Mouse (Mus musculus) ES-E14 (cell line): ENCODE results near the gene Mctp1. TPM values are rescaled to one million over a fixed set of nuclear protein-coding genes. Genes with fewer than 3 reads are reported as not detected.
"Not testable (repeated sequence)": the region's sequence is repeated elsewhere in the genome, so short reads cannot be mapped to it uniquely, and the experiment has no call there.

Experiments used
- DNase-seq: peaks from one replicate; pipeline ENCODE4 v3.0.0-alpha.2; 2013; ENCODE audit warnings: low read depth, low spot score
- H3K27ac ChIP-seq: 2 replicates; pipeline ENCODE4 v1.5.1; 2012; ENCODE audit warnings: low read depth, mild to moderate bottlenecking, low read length, moderate library complexity, mixed read lengths; ENCODE audit not compliant: poor library complexity, insufficient read depth, severe bottlenecking
- H3K36me3 ChIP-seq: 2 replicates; pipeline ENCODE4 v1.6.1; 2012; ENCODE audit warnings: mild to moderate bottlenecking, low read length, moderate library complexity, mixed read lengths; ENCODE audit not compliant: control insufficient read depth, poor library complexity, insufficient read depth, severe bottlenecking
- H3K4me1 ChIP-seq, 2 experiments: fragments of 150-350 bp in 1 of 2; sonication (generic) in 1 of 2; 2 replicates each; pipeline ENCODE4 v1.6.1; 2012; ENCODE audit warnings: low read length in 2 of 2, mild to moderate bottlenecking in 1 of 2, mixed read lengths in 1 of 2; ENCODE audit not compliant: control insufficient read depth in 2 of 2, insufficient read depth in 2 of 2, poor library complexity in 1 of 2
- H3K4me3 ChIP-seq, 2 experiments: fragments of 150-350 bp in 1 of 2; sonication (generic) in 1 of 2; 2 replicates each; pipeline ENCODE4 v1.5.1; 2012; ENCODE audit warnings: low read length in 2 of 2, low read depth in 1 of 2, mild to moderate bottlenecking in 1 of 2, mixed read lengths in 1 of 2; ENCODE audit not compliant: insufficient read depth in 1 of 2, poor library complexity in 1 of 2, severe bottlenecking in 1 of 2
- H3K9ac ChIP-seq: 2 replicates; pipeline ENCODE4 v1.6.1; 2012; ENCODE audit warnings: low read depth, mild to moderate bottlenecking, low read length, mixed read lengths; ENCODE audit not compliant: poor library complexity, insufficient read depth, severe bottlenecking
- H3K9me3 ChIP-seq: fragments of 150-350 bp; sonication (generic); 2 replicates; pipeline ENCODE4 v1.6.1; 2012; ENCODE audit warnings: low read depth, mild to moderate bottlenecking, low read length; ENCODE audit not compliant: control insufficient read depth, insufficient read depth
- CHD2 ChIP-seq: IDR thresholded peaks from 2 replicates; pipeline ENCODE4 v1.6.1; 2014; ENCODE audit warnings: mild to moderate bottlenecking, low read depth, low read length, inconsistent platforms
- HCFC1 ChIP-seq: IDR thresholded peaks from 2 replicates; pipeline ENCODE4 v1.6.1; 2012; ENCODE audit warnings: low read length, inconsistent platforms, borderline replicate concordance; ENCODE audit not compliant: insufficient read depth
- MAFK ChIP-seq: IDR thresholded peaks from 2 replicates; pipeline ENCODE4 v1.6.1; 2014; ENCODE audit warnings: mild to moderate bottlenecking, low read depth, low read length, inconsistent platforms; ENCODE audit not compliant: insufficient read depth
- ZC3H11A ChIP-seq: IDR thresholded peaks from 2 replicates; pipeline ENCODE4 v1.6.1; 2012; ENCODE audit warnings: low read depth, mild to moderate bottlenecking, inconsistent platforms, low read length, borderline replicate concordance
- ZNF384 ChIP-seq: IDR thresholded peaks from 2 replicates; pipeline ENCODE4 v1.6.1; 2012; ENCODE audit warnings: low read depth, low read length, inconsistent platforms
- in situ Hi-C, 2 experiments: fragments of 600-800 bp; cut with MboI; formaldehyde crosslinking; loops; one replicate each; pipeline ENCODE4 v1.15.1; 2025; ENCODE audit warnings: low sequenced_read_pairs in 2 of 2, inconsistent platforms in 1 of 2; ENCODE audit not compliant: unreplicated experiment in 2 of 2
- total RNA-seq: library from RNA; depleted of rRNA; stranded (reverse); fragments of 300-350 nt; gene quantifications from 2 replicates; pipeline ENCODE4 v1.2.3, GENCODE M21; 2012

Mctp1 gene
- total RNA-seq, 1 experiment, result 0.80 TPM

- H3K9ac ChIP-seq, result no peak overlapping the region
- DNase-seq, result no peak
- no peaks in the 10 kb centered on the region for H3K36me3 ChIP-seq
- no peaks in the 10 kb centered on the region for H3K9me3 ChIP-seq
- no peak for TF ChIP-seq ZNF384
- TF ChIP-seq ZC3H11A, result no peak
- TF ChIP-seq CHD2, result no peak
- no peak for TF ChIP-seq HCFC1
- TF ChIP-seq MAFK, result no peak
- in situ Hi-C loops, result no loop called here
- H3K4me1 ChIP-seq, result no peaks in the 10 kb centered on the region
- no peak overlapping the region for H3K4me3 ChIP-seq
- H3K27ac ChIP-seq, result no peak overlapping the region
These were observed 195.1 kb downstream of the Mctp1 start for GRCm38 (mm10) chr13:76579414-76579813.

DNA sequence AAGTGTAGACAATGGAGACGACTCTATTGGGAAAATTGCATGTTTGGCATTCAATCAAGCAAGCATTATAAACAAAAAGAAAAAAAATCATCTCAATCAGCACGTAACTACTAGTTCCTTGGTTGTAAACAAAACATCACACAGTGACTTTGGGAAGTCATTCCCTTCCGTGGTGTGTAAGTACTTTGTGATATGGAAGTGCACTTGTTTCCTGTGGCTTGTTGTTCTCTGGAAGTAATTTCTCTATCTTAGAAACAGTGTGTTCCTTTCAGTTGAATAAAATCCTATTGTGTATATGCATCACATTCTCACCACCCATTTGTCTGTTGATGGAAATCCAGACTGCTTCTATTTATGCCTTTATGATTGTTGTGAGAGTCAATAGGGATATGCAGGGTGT lies 201.1 kb downstream of the Mctp1 start:
- TF ChIP-seq ZC3H11A, result no peak
- Histone ChIP-seq H3K9ac (no peak overlapping the region), H3K9me3 (no peaks in the 10 kb centered on the region), H3K4me1 (no peaks in the 10 kb centered on the region), H3K4me3 (no peak overlapping the region), H3K36me3 (no peaks in the 10 kb centered on the region), H3K27ac (no peak overlapping the region)
- in situ Hi-C loops, result no loop called here
- no peak for DNase-seq

- H3K4me1 ChIP-seq, H3K9me3 ChIP-seq, DNase-seq, H3K4me3 ChIP-seq, H3K27ac ChIP-seq, H3K9ac ChIP-seq, in situ Hi-C loops, H3K36me3 ChIP-seq: not testable (repeated sequence)
These were observed 206.4 kb downstream of the Mctp1 start for GRCm38 (mm10) chr13:76590709-76591108.

DNA sequence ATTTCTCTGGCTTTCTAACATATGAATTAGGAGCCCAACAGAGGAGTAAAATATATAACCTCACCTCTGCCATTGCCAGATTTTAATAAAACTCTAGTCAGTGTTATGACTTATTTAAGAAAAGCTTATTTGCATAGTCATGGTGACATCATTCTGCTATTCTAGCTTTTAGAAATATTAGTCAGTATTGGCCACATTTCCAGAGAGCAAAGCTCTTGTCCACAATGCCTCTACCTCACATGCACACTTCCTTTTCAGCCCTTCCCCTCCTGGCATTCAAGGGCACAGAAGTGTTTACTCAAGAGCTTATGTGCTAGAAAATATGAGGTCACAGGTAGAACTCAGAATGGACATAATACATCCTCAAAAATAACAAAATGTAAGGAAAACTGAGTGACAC lies 206.9 kb downstream of the Mctp1 start:
- in situ Hi-C loops, result no loop called here
- TF ChIP-seq CHD2 (no peak), ZNF384 (no peak), ZC3H11A (no peak), HCFC1 (no peak), MAFK (no peak)
- Histone ChIP-seq H3K9ac (no peak overlapping the region), H3K36me3 (no peaks in the 10 kb centered on the region), H3K4me1 (no peaks in the 10 kb centered on the region), H3K9me3 (no peaks in the 10 kb centered on the region), H3K4me3 (no peak overlapping the region), H3K27ac (no peak overlapping the region)
- no peak for DNase-seq

DNA sequence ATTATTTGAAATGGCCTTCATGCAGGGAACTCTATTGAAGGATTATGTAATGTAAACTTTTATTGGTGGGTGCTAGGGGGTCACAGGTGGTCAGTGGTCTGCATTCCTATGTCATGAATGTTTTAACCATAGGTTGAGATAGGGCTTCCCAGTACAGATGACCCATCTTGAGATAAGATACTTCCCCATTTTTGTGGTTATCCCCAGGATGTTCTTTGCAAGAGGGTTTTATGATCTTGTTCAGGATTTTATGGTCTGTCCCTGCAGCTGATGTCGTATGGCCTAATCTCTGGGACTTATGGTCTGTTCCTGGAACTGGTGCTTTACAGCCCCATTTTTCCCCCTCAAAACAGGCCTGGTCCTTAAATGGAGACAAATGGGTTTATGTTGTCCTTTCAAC lies 207.4 kb downstream of the Mctp1 start:
- H3K9ac ChIP-seq, result no peak overlapping the region
- no peak overlapping the region for H3K4me3 ChIP-seq
- DNase-seq, result no peak
- TF ChIP-seq MAFK (no peak), CHD2 (no peak), ZC3H11A (no peak), HCFC1 (no peak), ZNF384 (no peak)
- H3K36me3 ChIP-seq, result no peaks in the 10 kb centered on the region
- H3K4me1 ChIP-seq, result no peaks in the 10 kb centered on the region
- no peak overlapping the region for H3K27ac ChIP-seq
- H3K9me3 ChIP-seq, result no peaks in the 10 kb centered on the region
- in situ Hi-C loops, result no loop called here
